8 mouse cellular contexts compared by ENCODE assay signal in genomic region chr7:65696450-65696849, GRCm38 (mm10). TPM values are rescaled to one million over a fixed set of nuclear protein-coding genes. Genes with fewer than 3 reads are reported as not detected.
A peak's percentile ranks its signal among the peaks of the same experiment; 100 is the strongest.
DNase-seq lines count a peak whose midpoint lies in the region; ATAC-seq and TF ChIP-seq lines count a peak whose summit lies in the region.
"Had no signal": no experiment of that assay in that cellular context is flagged by ENCODE, and none has a peak within 500 bp of the region (broad histone marks: within the 10 kb centered on the region; RNA-seq: fewer than 3 reads in every experiment).

No protein-coding gene starts in this region.

- H3K9ac ChIP-seq in neural tube, embryonic 15.5 days (replicated peaks): no peak overlapping the region
- H3K9ac ChIP-seq: midbrain, embryonic 12.5 days had no signal

- TF ChIP-seq CTCF in G1E (IDR thresholded peaks at IDR 0.05; ENCODE audit: low read depth, low read length): no peak

- H3K27me3 ChIP-seq in G1E (ENCODE audit: insufficient read depth, low read length): no peaks in the 10 kb centered on the region
- no peaks in the 10 kb centered on the region for H3K27me3 ChIP-seq in neural tube, embryonic 15.5 days (replicated peaks)
- H3K27me3 ChIP-seq: midbrain, embryonic 12.5 days had no signal

- peaks cover 27% of the 10 kb centered on the region for H3K4me1 ChIP-seq in G1E (ENCODE audit: insufficient read depth, low read depth, low read length)
- H3K4me1 ChIP-seq in neural tube, embryonic 15.5 days: peaks cover 21% of the 10 kb centered on the region

- peak; percentile 41 for DNase-seq in kidney, adult 9 months
- DNase-seq in kidney, adult 11 months: no peak
- DNase-seq in CD4-positive helper T cell, adult 2 months (ENCODE audit: low read depth, low spot score): peak; percentile 60
- DNase-seq in G1E (ENCODE audit: low spot score): peak; percentile 28
- DNase-seq in Muller cell, postnatal 12 days (ENCODE audit: inconsistent ontology term): no peak

- WGBS in neural tube, embryonic 15.5 days: 64% methylated on average over 2 of the region's 2 CpGs

- ATAC-seq in G1E (ENCODE audit: extremely low read depth, insufficient number of reproducible peaks, low FRiP score, poor library complexity, severe bottlenecking): no peak
- peak; percentile 44 for ATAC-seq in inflammation-experienced regulatory T-cells, adult 6 months
- ATAC-seq in neural tube, embryonic 15.5 days (ENCODE audit: low FRiP score): no peak

- no peaks in the 10 kb centered on the region for H3K9me3 ChIP-seq in G1E (replicated peaks)
- no peaks in the 10 kb centered on the region for H3K9me3 ChIP-seq in neural tube, embryonic 15.5 days (replicated peaks)
- H3K9me3 ChIP-seq: midbrain, embryonic 12.5 days had no signal

- H3K4me2 ChIP-seq in neural tube, embryonic 15.5 days: no peak overlapping the region
- H3K4me2 ChIP-seq: midbrain, embryonic 12.5 days had no signal

- peaks cover 82% of the 10 kb centered on the region for H3K36me3 ChIP-seq in G1E (replicated peaks)
- H3K36me3 ChIP-seq in neural tube, embryonic 15.5 days: peaks cover 48% of the 10 kb centered on the region

- no peak overlapping the region for H3K4me3 ChIP-seq in G1E (ENCODE audit: low read depth, low read length)
- no peak overlapping the region for H3K4me3 ChIP-seq in neural tube, embryonic 15.5 days (replicated peaks)
- H3K4me3 ChIP-seq: midbrain, embryonic 12.5 days had no signal

- H3K27ac ChIP-seq in neural tube, embryonic 15.5 days (replicated peaks): no peak overlapping the region
- H3K27ac ChIP-seq: midbrain, embryonic 12.5 days had no signal

RNA-seq across cellular contexts. Expression of gene Tm2d3, which starts 5.5 kb away (rescaled TPM):
- 18.6 and 40.6 TPM in 2 replicates for total RNA-seq in G1E (2014; fragmentation: Nextera tagmentation)
- 49.5 and 51.6 TPM in 2 replicates for total RNA-seq in G1E (2017)
- polyA plus RNA-seq in G1E (2012): 6.1 and 8.3 TPM in 2 replicates
- polyA plus RNA-seq in inflammation-experienced regulatory T-cells, adult 6 months (2017; shearing (Covaris generic)): 10 to 100 TPM; 83.6 to 99.5 (median 99.3) TPM
- polyA plus RNA-seq in neural tube, embryonic 15.5 days (2015; fragmentation: Nextera tagmentation; extraction: Ambion mirVana): 80.8 and 90.8 TPM in 2 replicates

RNA-seq across cellular contexts. Expression of gene Tarsl2, which starts 51.8 kb away (rescaled TPM):
- total RNA-seq in G1E (2014; fragmentation: Nextera tagmentation) (35.2 and 42.3 TPM in 2 replicates), G1E (2017) (66.8 and 71.3 TPM in 2 replicates)
- polyA plus RNA-seq in G1E (2012): 23.7 and 27.6 TPM in 2 replicates
- 1 to 10 TPM in 2 of 3 experiments, under 1 TPM in 1; 0.92 to 2.1 (median 1.7) TPM for polyA plus RNA-seq in inflammation-experienced regulatory T-cells, adult 6 months (2017; shearing (Covaris generic))
- polyA plus RNA-seq in neural tube, embryonic 15.5 days (2015; fragmentation: Nextera tagmentation; extraction: Ambion mirVana): 20.5 and 22.3 TPM in 2 replicates

Comparison
In these comparisons a context has a peak if more than half of its experiments do, and no peak if none do; other contexts are left out.
1. DNase-seq: peak in kidney, adult 9 months (single experiment), CD4-positive helper T cell, adult 2 months (single experiment) and G1E (single experiment); none in kidney, adult 11 months (single experiment) and Muller cell, postnatal 12 days (single experiment).